Mouse (Mus musculus) liver, postnatal 0 days (tissue): ENCODE data around the gene Prkar1a.

Experiments
- CTCF ChIP-seq: sonication (generic); IDR thresholded peaks from 2 replicates; pipeline ENCODE4 v1.5.1; 2016; ENCODE audit warnings: antibody characterized with exemption, low read depth
- EP300 ChIP-seq: IDR thresholded peaks from 2 replicates; pipeline ENCODE4 v1.6.1; 2016; ENCODE audit warnings: antibody characterized with exemption, low read depth, mild to moderate bottlenecking

- TF ChIP-seq CTCF = no peak
- no peak for TF ChIP-seq EP300
Measured at GRCm38 (mm10) chr11:109681556-109681955, 32.4 kb downstream of the Prkar1a start.
